Mouse (Mus musculus): ENCODE results near the gene Themis2. TPM values are rescaled to one million over a fixed set of nuclear protein-coding genes. Genes with fewer than 3 reads are reported as not detected.

Themis2 gene
- polyA plus RNA-seq (2014; fragmentation: Nextera tagmentation; extraction: Ambion mirVana): 0.45 and 0.57 TPM in 2 replicates

GRCm38 (mm10) chr4:132796196-132796886 is at the start of gene Themis2:
Themis2 (minus strand) TSS chr4:132796387.
- Histone ChIP-seq H3K9ac (ENCODE audit: low read length) (peak within 1 kb of the TSS; percentile 27; the same call in 1 of the 2 replicates), H3K4me2 (ENCODE audit: low read depth, severe bottlenecking) (peak within 1 kb of the TSS; percentile 40), H3K27me3 (ENCODE audit: control insufficient read depth, insufficient read depth, low read length) (peaks cover 9% of the 10 kb centered on the region), H3K4me3 (ENCODE audit: low read depth, low read length) (peak within 1 kb of the TSS; percentile 24), H3K27ac (replicated peaks; ENCODE audit: low read depth, low read length) (no peak within 1 kb of the TSS), H3K36me3 (ENCODE audit: control insufficient read depth, insufficient read depth, low read length) (no peaks in the 10 kb centered on the region), H3K9me3 (ENCODE audit: control insufficient read depth, low read length) (no peaks in the 10 kb centered on the region), H3K4me1 (ENCODE audit: control insufficient read depth, insufficient read depth, low read length) (peaks cover 5% of the 10 kb centered on the region; the same call in 1 of the 2 replicates)
- DNase-seq (ENCODE audit: low spot score) (peak; percentile 73), ATAC-seq (ENCODE audit: insufficient number of reproducible peaks, low FRiP score, low TSS enrichment, low read depth) (no peak)
- WGBS: 2% methylated on average over 21 of the region's 21 CpGs

DNA sequence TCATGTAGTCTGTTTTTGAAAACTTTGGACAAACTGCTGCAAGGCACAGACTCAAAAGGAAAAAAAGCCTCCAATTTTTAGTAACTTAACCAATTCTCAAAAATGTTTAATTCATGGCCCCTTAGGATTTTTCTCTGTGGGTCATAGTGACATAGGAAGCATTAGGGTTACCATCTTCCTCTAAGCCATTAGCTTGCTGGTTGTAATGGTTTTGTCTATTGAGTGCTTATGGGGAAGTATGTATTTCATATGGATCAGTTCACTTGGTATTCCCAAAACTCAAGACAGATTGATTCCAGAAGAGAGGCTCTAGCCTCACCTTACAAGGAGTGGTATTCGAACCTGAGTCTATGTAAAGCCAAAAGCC is 47.5 kb upstream of the Themis2 start:
- Histone ChIP-seq H3K27ac (replicated peaks; ENCODE audit: low read depth, low read length) (no peak overlapping the region; the same call in 1 of the 2 replicates), H3K36me3 (ENCODE audit: control insufficient read depth, insufficient read depth, low read length) (no peaks in the 10 kb centered on the region; the same call in 1 of the 2 replicates), H3K4me3 (ENCODE audit: low read depth, low read length) (peak overlapping the region; percentile 67), H3K9ac (ENCODE audit: low read length) (peak overlapping the region; percentile 91), H3K9me3 (ENCODE audit: control insufficient read depth, low read length) (no peaks in the 10 kb centered on the region), H3K27me3 (ENCODE audit: control insufficient read depth, insufficient read depth, low read length) (no peaks in the 10 kb centered on the region), H3K4me1 (ENCODE audit: control insufficient read depth, insufficient read depth, low read length) (peaks cover 6% of the 10 kb centered on the region; the same call in 1 of the 2 replicates), H3K4me2 (ENCODE audit: low read depth, severe bottlenecking) (peak overlapping the region; percentile 57)
- DNase-seq (ENCODE audit: low spot score) (no peak), ATAC-seq (ENCODE audit: insufficient number of reproducible peaks, low FRiP score, low TSS enrichment, low read depth) (no peak)
- 79% methylated on average over 1 of the region's 1 CpGs for WGBS

DNA sequence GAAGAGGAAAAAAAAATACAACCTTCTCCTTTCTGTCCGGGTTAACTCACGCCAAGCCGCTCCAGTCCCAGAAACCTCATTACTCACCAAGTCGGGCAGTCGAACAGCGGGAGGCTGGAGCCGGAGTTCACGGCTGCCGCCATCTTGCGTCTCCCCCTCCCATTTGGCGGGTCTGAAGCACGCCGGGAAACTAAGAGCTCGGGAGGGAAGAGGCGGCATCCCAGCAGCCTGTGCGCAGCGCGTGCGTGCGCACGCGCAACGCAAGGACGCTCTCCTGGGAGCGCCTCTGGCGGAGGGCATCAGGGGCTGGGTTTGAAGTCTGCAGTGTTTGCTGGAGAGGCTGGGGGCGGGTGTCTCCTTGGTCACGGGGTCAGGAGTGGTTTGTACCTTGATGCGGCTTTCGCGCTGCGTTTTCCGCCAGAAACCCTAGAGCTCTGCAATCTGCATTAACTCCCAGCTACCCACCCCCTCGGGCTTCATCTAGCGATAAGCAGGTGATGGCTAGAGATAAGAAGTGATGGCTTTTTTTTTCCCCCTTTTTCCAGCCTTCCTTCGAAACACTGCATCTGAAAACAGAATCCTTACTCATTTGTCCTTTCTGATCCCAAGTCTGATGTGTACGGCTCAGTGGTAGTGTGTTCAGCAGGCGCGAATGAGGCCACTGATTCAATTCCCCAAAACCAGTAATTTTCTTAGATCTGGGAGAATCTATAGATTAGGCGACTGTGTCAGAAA is 47.0 kb upstream of the Themis2 start, which contains the start of gene Ppp1r8:
TSS of gene Ppp1r8 (minus strand) at position 200 of the 735 bp plus-strand sequence.
- Histone ChIP-seq H3K9me3 (ENCODE audit: control insufficient read depth, low read length) (no peaks in the 10 kb centered on the region), H3K4me1 (ENCODE audit: control insufficient read depth, insufficient read depth, low read length) (peaks cover 6% of the 10 kb centered on the region; the same call in 1 of the 2 replicates), H3K4me2 (ENCODE audit: low read depth, severe bottlenecking) (peak within 1 kb of the TSS; percentile 78), H3K9ac (ENCODE audit: low read length) (peak within 1 kb of the TSS; percentile 91), H3K4me3 (ENCODE audit: low read depth, low read length) (peak within 1 kb of the TSS; percentile 67), H3K27me3 (ENCODE audit: control insufficient read depth, insufficient read depth, low read length) (no peaks in the 10 kb centered on the region), H3K27ac (replicated peaks; ENCODE audit: low read depth, low read length) (peak within 1 kb of the TSS; percentile 70), H3K36me3 (ENCODE audit: control insufficient read depth, insufficient read depth, low read length) (peaks cover 3% of the 10 kb centered on the region; the same call in 1 of the 2 replicates)
- 1% methylated on average over 40 of the region's 40 CpGs for WGBS
- peak; percentile 92 for DNase-seq (ENCODE audit: low spot score)
- peak; percentile 96 for ATAC-seq (ENCODE audit: insufficient number of reproducible peaks, low FRiP score, low TSS enrichment, low read depth)

DNA sequence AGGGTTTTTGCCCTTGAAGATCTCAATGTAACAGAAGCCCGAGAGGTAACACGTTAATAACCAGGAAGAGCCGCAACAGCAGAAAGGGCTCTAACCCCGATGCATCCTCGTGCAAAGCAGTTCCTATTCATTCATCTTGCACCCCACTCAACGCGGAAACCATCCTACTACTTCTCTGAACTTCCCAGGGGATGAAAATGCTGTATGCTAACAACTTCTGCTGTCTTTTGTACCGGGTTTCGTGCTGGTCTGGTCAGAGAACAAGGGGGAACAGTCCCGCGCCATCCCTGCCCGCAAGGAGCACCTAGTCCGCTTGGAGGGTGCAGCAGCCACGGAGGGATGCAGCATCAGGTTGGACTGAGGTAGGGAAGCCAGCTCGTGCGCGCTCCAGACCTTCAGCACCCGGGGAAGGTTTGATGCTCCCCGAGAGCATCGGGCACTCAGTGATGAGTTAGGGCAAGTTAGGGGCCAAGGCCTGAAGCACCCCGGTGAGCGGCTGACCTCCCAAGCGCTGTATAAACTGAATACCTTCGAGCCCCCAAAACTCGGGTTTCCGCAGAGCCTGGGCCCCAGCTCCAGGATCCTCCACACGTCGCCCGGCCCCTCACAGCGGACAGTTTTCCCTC is 46.2 kb upstream of the Themis2 start:
- H3K4me1 ChIP-seq (ENCODE audit: control insufficient read depth, insufficient read depth, low read length): peaks cover 6% of the 10 kb centered on the region; the same call in 1 of the 2 replicates
- no peaks in the 10 kb centered on the region for H3K9me3 ChIP-seq (ENCODE audit: control insufficient read depth, low read length)
- peaks cover 5% of the 10 kb centered on the region; the same call in 1 of the 2 replicates for H3K36me3 ChIP-seq (ENCODE audit: control insufficient read depth, insufficient read depth, low read length)
- H3K27ac ChIP-seq (replicated peaks; ENCODE audit: low read depth, low read length): no peak overlapping the region; the same call in 1 of the 2 replicates
- WGBS: under 1% methylated on average over 30 of the region's 30 CpGs
- peak overlapping the region; percentile 67 for H3K4me3 ChIP-seq (ENCODE audit: low read depth, low read length)
- no peaks in the 10 kb centered on the region for H3K27me3 ChIP-seq (ENCODE audit: control insufficient read depth, insufficient read depth, low read length)
- peak overlapping the region; percentile 91 for H3K9ac ChIP-seq (ENCODE audit: low read length)
- ATAC-seq (ENCODE audit: insufficient number of reproducible peaks, low FRiP score, low TSS enrichment, low read depth) (no peak), DNase-seq (ENCODE audit: low spot score) (peak; percentile 65)
- peak overlapping the region; percentile 78 for H3K4me2 ChIP-seq (ENCODE audit: low read depth, severe bottlenecking)

GRCm38 (mm10) chr4:132841493-132841892 is 45.3 kb upstream of the Themis2 start:
- no peak overlapping the region for H3K27ac ChIP-seq (replicated peaks; ENCODE audit: low read depth, low read length)
- WGBS: 87% methylated on average over 3 of the region's 3 CpGs
- DNase-seq (ENCODE audit: low spot score): no peak
- no peaks in the 10 kb centered on the region for H3K9me3 ChIP-seq (ENCODE audit: control insufficient read depth, low read length)
- H3K4me2 ChIP-seq (ENCODE audit: low read depth, severe bottlenecking): peak overlapping the region; percentile 78
- peak overlapping the region; percentile 91; the same call in 1 of the 2 replicates for H3K9ac ChIP-seq (ENCODE audit: low read length)
- no peak for ATAC-seq (ENCODE audit: insufficient number of reproducible peaks, low FRiP score, low TSS enrichment, low read depth)
- H3K4me3 ChIP-seq (ENCODE audit: low read depth, low read length): peak overlapping the region; percentile 67
- no peaks in the 10 kb centered on the region for H3K27me3 ChIP-seq (ENCODE audit: control insufficient read depth, insufficient read depth, low read length)
- H3K36me3 ChIP-seq (ENCODE audit: control insufficient read depth, insufficient read depth, low read length): peaks cover 10% of the 10 kb centered on the region
- H3K4me1 ChIP-seq (ENCODE audit: control insufficient read depth, insufficient read depth, low read length): peaks cover 6% of the 10 kb centered on the region; the same call in 1 of the 2 replicates

GRCm38 (mm10) chr4:132823614-132824366 is 27.6 kb upstream of the Themis2 start:
- DNase-seq (ENCODE audit: low spot score) (peak; percentile 80), ATAC-seq (ENCODE audit: insufficient number of reproducible peaks, low FRiP score, low TSS enrichment, low read depth) (no peak)
- Histone ChIP-seq H3K4me2 (ENCODE audit: low read depth, severe bottlenecking) (no peak overlapping the region), H3K27ac (replicated peaks; ENCODE audit: low read depth, low read length) (no peak overlapping the region), H3K36me3 (ENCODE audit: control insufficient read depth, insufficient read depth, low read length) (peaks cover 34% of the 10 kb centered on the region), H3K4me3 (ENCODE audit: low read depth, low read length) (no peak overlapping the region), H3K9ac (ENCODE audit: low read length) (no peak overlapping the region), H3K9me3 (ENCODE audit: control insufficient read depth, low read length) (no peaks in the 10 kb centered on the region; the same call in 1 of the 2 replicates), H3K27me3 (ENCODE audit: control insufficient read depth, insufficient read depth, low read length) (no peaks in the 10 kb centered on the region), H3K4me1 (ENCODE audit: control insufficient read depth, insufficient read depth, low read length) (no peaks in the 10 kb centered on the region)
- WGBS: 74% methylated on average over 8 of the region's 8 CpGs

DNA sequence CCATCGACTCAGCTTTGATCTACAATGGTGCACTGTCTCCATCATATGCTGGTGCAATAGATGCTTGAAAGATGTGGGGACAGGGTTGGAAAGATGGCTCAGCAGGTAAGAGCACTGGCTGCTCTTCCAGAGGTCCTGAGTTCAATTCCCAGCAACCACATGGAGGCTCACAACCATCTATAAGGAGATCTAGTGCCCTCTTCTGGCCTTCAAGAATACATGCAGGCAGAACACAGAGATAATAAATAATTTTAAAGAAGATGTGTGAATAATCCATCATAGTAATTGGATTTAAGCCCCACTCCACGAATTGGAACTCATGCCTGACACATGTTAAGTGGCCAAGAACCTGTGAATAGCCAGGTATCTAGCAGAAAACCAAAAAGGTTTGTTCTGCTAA is 22.3 kb upstream of the Themis2 start:
- Histone ChIP-seq H3K4me2 (ENCODE audit: low read depth, severe bottlenecking) (no peak overlapping the region), H3K4me3 (ENCODE audit: low read depth, low read length) (no peak overlapping the region), H3K36me3 (ENCODE audit: control insufficient read depth, insufficient read depth, low read length) (no peaks in the 10 kb centered on the region), H3K9me3 (ENCODE audit: control insufficient read depth, low read length) (no peaks in the 10 kb centered on the region; the same call in 1 of the 2 replicates), H3K27ac (replicated peaks; ENCODE audit: low read depth, low read length) (no peak overlapping the region), H3K9ac (ENCODE audit: low read length) (no peak overlapping the region), H3K4me1 (ENCODE audit: control insufficient read depth, insufficient read depth, low read length) (no peaks in the 10 kb centered on the region), H3K27me3 (ENCODE audit: control insufficient read depth, insufficient read depth, low read length) (no peaks in the 10 kb centered on the region)
- no peak for DNase-seq (ENCODE audit: low spot score)
- 49% methylated on average over 2 of the region's 2 CpGs for WGBS
- no peak for ATAC-seq (ENCODE audit: insufficient number of reproducible peaks, low FRiP score, low TSS enrichment, low read depth)
